Mouse (Mus musculus) bone marrow macrophage, adult 2 months (primary cell): ENCODE results near the gene Ptk6.

Experiments used
- CTCF ChIP-seq: IDR thresholded peaks from 2 replicates; pipeline ENCODE4 v1.5.1; 2012; ENCODE audit warnings: low read depth, mild to moderate bottlenecking, low read length, moderate library complexity
- POLR2A ChIP-seq: IDR thresholded peaks from 2 replicates; pipeline ENCODE4 v1.6.1; 2012; ENCODE audit warnings: mild to moderate bottlenecking, low read depth, low read length, borderline replicate concordance

GRCm38 (mm10) chr2:181153131-181153530 lies 49.5 kb downstream of the Ptk6 start:
- TF ChIP-seq POLR2A (no peak), CTCF (no peak)
